Mouse (Mus musculus): ENCODE results near the gene Ano6. TPM values are rescaled to one million over a fixed set of nuclear protein-coding genes. Genes with fewer than 3 reads are reported as not detected.

The Ano6 gene
- polyA plus RNA-seq, 2 experiments: 4.7 to 6.3 TPM

DNA sequence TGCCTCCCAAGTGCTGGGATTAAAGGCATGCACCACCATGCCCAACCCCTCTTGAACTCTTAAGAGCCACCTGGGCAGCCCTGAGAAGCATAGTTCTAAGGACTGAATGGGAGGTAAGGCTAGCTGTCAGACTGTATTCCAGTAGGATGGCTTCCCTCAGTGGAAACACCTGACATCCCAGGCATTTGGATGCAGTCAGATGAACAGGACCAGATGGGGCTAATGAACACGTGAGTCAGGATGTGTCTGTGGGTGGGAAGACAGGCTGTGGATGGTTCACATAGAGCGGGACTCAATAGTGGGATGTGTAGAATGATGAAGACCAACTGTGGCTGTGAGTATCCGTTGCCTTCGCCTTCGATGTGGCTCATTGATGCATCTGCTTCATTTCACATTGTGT, 83.6 kb downstream of the Ano6 start:
- no peak for ATAC-seq (ENCODE audit: insufficient read depth)
- Histone ChIP-seq H3K4me2 (ENCODE audit: low read depth) (no peak overlapping the region), H3K27ac (no peak overlapping the region), H3K4me3 (ENCODE audit: insufficient read depth in 1 of 2, low read depth in 2 of 2, low read length in 2 of 2) (no peak overlapping the region), H3K9me3 (ENCODE audit: control insufficient read depth, low read length) (no peaks in the 10 kb centered on the region), H3K9ac (replicated peaks) (no peak overlapping the region), H3K36me3 (replicated peaks; ENCODE audit: control insufficient read depth, insufficient read depth, low read depth) (no peaks in the 10 kb centered on the region), H3K27me3 (ENCODE audit: control insufficient read depth, insufficient read depth, low read length) (no peaks in the 10 kb centered on the region), H3K4me1 (replicated peaks; ENCODE audit: control insufficient read depth in 2 of 2, insufficient read depth in 2 of 2, low read length in 1 of 2) (peaks cover 10 to 17% of the 10 kb centered on the region in 2 experiments)
- DNase-seq (ENCODE audit: low read depth in 3 of 3, low spot score in 3 of 3): no peak
- 87% methylated on average over 5 of the region's 5 CpGs for WGBS (ENCODE audit: insufficient replicate concordance)
- TF ChIP-seq EP300 (IDR thresholded peaks at IDR 0.05; ENCODE audit: low read depth) (no peak), CTCF (IDR thresholded peaks at IDR 0.05; ENCODE audit: low read depth) (no peak)

DNA sequence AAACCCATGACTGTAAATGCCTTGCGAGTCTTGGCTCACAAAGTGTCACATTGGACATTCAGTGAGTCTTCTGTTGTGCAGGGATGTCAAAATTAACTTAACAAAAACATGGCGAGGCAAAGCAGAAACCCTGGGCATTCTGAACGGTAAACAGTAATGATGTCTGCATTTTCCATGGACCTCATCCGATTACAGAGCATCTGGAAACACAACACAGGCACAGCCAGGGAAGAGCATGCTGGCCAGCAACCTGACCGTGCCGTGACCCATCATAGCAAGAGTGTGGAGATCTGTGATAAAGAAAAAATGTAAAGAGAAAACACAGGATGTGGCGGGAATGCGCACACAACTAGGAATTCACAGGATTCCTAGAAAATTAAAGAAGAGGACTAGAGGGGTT, 84.1 kb downstream of the Ano6 start:
- Histone ChIP-seq H3K4me1 (replicated peaks; ENCODE audit: control insufficient read depth in 2 of 2, insufficient read depth in 2 of 2, low read length in 1 of 2) (peaks cover 10 to 19% of the 10 kb centered on the region in 2 experiments), H3K4me2 (ENCODE audit: low read depth) (no peak overlapping the region), H3K27ac (no peak overlapping the region), H3K36me3 (replicated peaks; ENCODE audit: control insufficient read depth, insufficient read depth, low read depth) (no peaks in the 10 kb centered on the region), H3K27me3 (ENCODE audit: control insufficient read depth, insufficient read depth, low read length) (no peaks in the 10 kb centered on the region), H3K4me3 (ENCODE audit: insufficient read depth in 1 of 2, low read depth in 2 of 2, low read length in 2 of 2) (no peak overlapping the region), H3K9ac (replicated peaks) (no peak overlapping the region), H3K9me3 (ENCODE audit: control insufficient read depth, low read length) (no peaks in the 10 kb centered on the region)
- no peak for TF ChIP-seq EP300 (IDR thresholded peaks at IDR 0.05; ENCODE audit: low read depth)
- no peak for TF ChIP-seq CTCF (IDR thresholded peaks at IDR 0.05; ENCODE audit: low read depth)
- 75% methylated on average over 8 of the region's 8 CpGs for WGBS (ENCODE audit: insufficient replicate concordance)
- ATAC-seq (ENCODE audit: insufficient read depth) (no peak), DNase-seq (ENCODE audit: low read depth in 3 of 3, low spot score in 3 of 3) (no peak)

DNA sequence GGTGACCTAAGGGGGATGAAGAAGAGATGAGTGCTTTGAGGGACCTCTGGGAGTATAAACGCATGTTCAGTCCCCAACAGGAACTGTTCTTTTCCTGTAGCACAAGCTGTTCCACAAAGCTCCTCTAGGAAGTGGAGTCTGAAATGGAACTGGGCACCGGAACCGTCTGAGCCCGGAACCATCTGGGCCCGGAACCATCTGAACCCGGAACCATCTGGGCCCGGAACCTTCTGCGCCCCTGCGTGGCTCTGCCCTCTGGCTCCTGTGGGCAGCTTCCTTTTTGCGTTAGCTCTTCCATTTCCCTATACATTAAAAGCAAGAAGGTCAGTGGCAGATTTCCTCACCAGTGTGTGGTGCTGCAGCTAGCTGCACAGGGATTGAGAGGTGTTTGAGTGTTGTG, 85.3 kb downstream of the Ano6 start:
- ATAC-seq (ENCODE audit: insufficient read depth) (no peak), DNase-seq (ENCODE audit: low read depth in 3 of 3, low spot score in 3 of 3) (no peak)
- WGBS (ENCODE audit: insufficient replicate concordance): 71% methylated on average over 10 of the region's 10 CpGs
- Histone ChIP-seq H3K27ac (no peak overlapping the region), H3K36me3 (replicated peaks; ENCODE audit: control insufficient read depth, insufficient read depth, low read depth) (no peaks in the 10 kb centered on the region), H3K9me3 (ENCODE audit: control insufficient read depth, low read length) (no peaks in the 10 kb centered on the region), H3K27me3 (ENCODE audit: control insufficient read depth, insufficient read depth, low read length) (no peaks in the 10 kb centered on the region), H3K4me1 (replicated peaks; ENCODE audit: control insufficient read depth in 2 of 2, insufficient read depth in 2 of 2, low read length in 1 of 2) (peaks cover 21 to 31% of the 10 kb centered on the region in 2 experiments), H3K4me3 (ENCODE audit: insufficient read depth in 1 of 2, low read depth in 2 of 2, low read length in 2 of 2) (no peak overlapping the region), H3K4me2 (ENCODE audit: low read depth) (no peak overlapping the region), H3K9ac (replicated peaks) (no peak overlapping the region)
- TF ChIP-seq CTCF (IDR thresholded peaks at IDR 0.05; ENCODE audit: low read depth): no peak
- TF ChIP-seq EP300 (IDR thresholded peaks at IDR 0.05; ENCODE audit: low read depth): no peak

DNA sequence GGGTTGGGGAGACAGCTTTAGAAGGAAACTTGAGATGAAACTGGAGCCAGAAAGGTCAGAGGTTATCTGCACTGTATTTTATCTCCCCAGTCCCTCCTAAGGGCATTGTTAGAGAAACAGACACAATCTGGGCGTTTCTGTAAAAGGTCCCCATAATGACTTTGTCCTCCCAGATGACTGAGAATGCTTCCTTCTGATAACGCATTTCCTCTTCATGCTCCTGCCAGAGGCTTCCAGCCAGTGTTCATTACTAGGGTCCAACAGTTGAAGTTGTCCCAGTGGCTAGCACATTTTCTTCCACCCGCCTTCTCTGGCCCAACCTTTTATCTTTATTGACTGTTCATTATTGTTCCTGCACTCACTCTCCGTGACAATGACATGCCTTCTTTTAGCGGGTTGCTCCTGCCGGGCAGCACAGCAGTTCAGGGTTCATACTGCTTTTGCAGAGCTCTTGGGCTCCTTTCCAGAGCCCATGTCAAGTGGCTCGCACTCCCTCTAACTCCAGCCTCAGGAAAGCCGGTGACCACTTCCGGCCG, 90.0 kb downstream of the Ano6 start:
- Histone ChIP-seq H3K4me1 (replicated peaks; ENCODE audit: control insufficient read depth in 2 of 2, insufficient read depth in 2 of 2, low read length in 1 of 2) (peaks cover 50 to 54% of the 10 kb centered on the region in 2 experiments), H3K9ac (replicated peaks) (0 out of 2 replicates have a peak overlapping the region, but pooled peaks have one; percentile 11), H3K9me3 (ENCODE audit: control insufficient read depth, low read length) (no peaks in the 10 kb centered on the region), H3K4me3 (ENCODE audit: insufficient read depth in 1 of 2, low read depth in 2 of 2, low read length in 2 of 2) (no peak overlapping the region), H3K27ac (peak overlapping the region; percentile 43), H3K27me3 (ENCODE audit: control insufficient read depth, insufficient read depth, low read length) (no peaks in the 10 kb centered on the region), H3K36me3 (replicated peaks; ENCODE audit: control insufficient read depth, insufficient read depth, low read depth) (no peaks in the 10 kb centered on the region), H3K4me2 (ENCODE audit: low read depth) (peak overlapping the region; percentile 35)
- ATAC-seq (ENCODE audit: insufficient read depth) (no peak), DNase-seq (ENCODE audit: low read depth in 3 of 3, low spot score in 3 of 3) (peak in 1 of 3 experiments; percentile 38)
- WGBS (ENCODE audit: insufficient replicate concordance): 5% methylated on average over 10 of the region's 10 CpGs
- TF ChIP-seq EP300 (IDR thresholded peaks at IDR 0.05; ENCODE audit: low read depth): peak; percentile 50
- TF ChIP-seq CTCF (IDR thresholded peaks at IDR 0.05; ENCODE audit: low read depth): no peak

DNA sequence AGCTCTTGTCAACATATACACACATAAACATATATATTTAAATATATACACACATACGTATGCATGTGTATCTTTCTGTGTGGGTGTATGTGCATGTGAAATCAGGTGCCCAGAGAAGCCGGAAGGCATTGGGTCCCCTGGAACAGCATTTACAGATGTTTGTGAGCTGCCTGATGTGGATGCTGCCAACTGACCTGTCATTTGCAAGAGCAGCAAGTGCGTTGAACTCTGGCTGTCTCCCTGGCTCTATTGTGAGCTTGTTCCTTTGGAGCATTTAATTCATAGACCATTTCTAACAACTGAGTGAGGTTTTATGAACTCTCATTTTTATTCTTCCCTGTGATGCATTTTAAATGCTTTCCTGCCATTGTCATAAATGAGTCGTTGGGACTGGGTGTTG, 91.8 kb downstream of the Ano6 start:
- no peaks in the 10 kb centered on the region for H3K9me3 ChIP-seq (ENCODE audit: control insufficient read depth, low read length)
- peak overlapping the region; percentile 99 for H3K27ac ChIP-seq
- ATAC-seq (ENCODE audit: insufficient read depth) (no peak), DNase-seq (ENCODE audit: low read depth in 3 of 3, low spot score in 3 of 3) (no peak)
- TF ChIP-seq EP300 (IDR thresholded peaks at IDR 0.05; ENCODE audit: low read depth) (no peak), CTCF (IDR thresholded peaks at IDR 0.05; ENCODE audit: low read depth) (no peak)
- H3K4me2 ChIP-seq (ENCODE audit: low read depth): peak overlapping the region; percentile 75
- 81% methylated on average over 4 of the region's 4 CpGs for WGBS (ENCODE audit: insufficient replicate concordance)
- H3K4me3 ChIP-seq (ENCODE audit: insufficient read depth in 1 of 2, low read depth in 2 of 2, low read length in 2 of 2): no peak overlapping the region
- H3K9ac ChIP-seq (replicated peaks): peak overlapping the region; percentile 70; the same call in 1 of the 2 replicates
- no peaks in the 10 kb centered on the region for H3K36me3 ChIP-seq (replicated peaks; ENCODE audit: control insufficient read depth, insufficient read depth, low read depth)
- no peaks in the 10 kb centered on the region for H3K27me3 ChIP-seq (ENCODE audit: control insufficient read depth, insufficient read depth, low read length)
- H3K4me1 ChIP-seq (replicated peaks; ENCODE audit: control insufficient read depth in 2 of 2, insufficient read depth in 2 of 2, low read length in 1 of 2): peaks cover 61 to 72% of the 10 kb centered on the region in 2 experiments

Data from liver, embryonic 14.5 days (tissue).